Mouse (Mus musculus): ENCODE measurements around the gene Slc9a1.

GRCm38 (mm10) chr4:133353367-133354365 lies 15.8 kb upstream of the Slc9a1 start, which contains the start of gene Wdtc1:
- TF ChIP-seq CTCF (IDR thresholded peaks at IDR 0.05; ENCODE audit: low read depth) (no peak), EP300 (IDR thresholded peaks at IDR 0.05; ENCODE audit: low read depth) (no peak)

Data from heart, postnatal 0 days (tissue).